Mouse (Mus musculus) lung, postnatal 0 days (tissue): Measurements from ENCODE around the gene Tdrkh.

Experiments used
- CTCF ChIP-seq: IDR thresholded peaks from 2 replicates; pipeline ENCODE4 v1.5.1; 2016; ENCODE audit warnings: antibody characterized with exemption, mild to moderate bottlenecking
- EP300 ChIP-seq: IDR thresholded peaks from 2 replicates; pipeline ENCODE4 v1.6.1; 2016; ENCODE audit warnings: antibody characterized with exemption, mild to moderate bottlenecking, control low read depth

DNA sequence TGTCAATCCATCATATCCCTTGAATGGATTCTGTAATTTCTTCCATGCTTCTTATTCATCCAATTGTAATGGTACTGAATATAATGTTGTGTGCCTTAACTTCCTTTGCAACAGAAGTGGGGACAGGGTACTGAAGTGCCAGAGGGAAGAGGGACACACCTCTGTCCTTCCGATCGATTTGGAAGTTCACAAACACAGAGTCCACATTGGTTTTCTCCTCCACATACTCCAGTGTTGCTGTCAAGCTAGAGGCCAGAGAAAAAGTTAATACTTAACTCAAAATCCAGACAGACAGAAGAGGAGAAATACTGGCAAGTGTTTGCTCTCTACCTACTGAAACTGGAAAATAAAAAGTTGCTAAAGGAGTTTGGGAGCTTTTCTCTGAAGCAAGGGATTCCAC is 21.2 kb downstream of the Tdrkh start:
- TF ChIP-seq CTCF (no peak), EP300 (no peak)
